Mouse (Mus musculus): ENCODE measurements around the gene Rbbp9. TPM values are rescaled to one million over a fixed set of nuclear protein-coding genes. Genes with fewer than 3 reads are reported as not detected.

Gene Rbbp9
- 126 TPM for polyA plus RNA-seq (2014; fragmentation: Illumina TruSeq; extraction: RNeasy Lipid Tissue Mini Kit (QIAGEN cat#74804); ENCODE audit: low read depth, low replicate concordance)

DNA sequence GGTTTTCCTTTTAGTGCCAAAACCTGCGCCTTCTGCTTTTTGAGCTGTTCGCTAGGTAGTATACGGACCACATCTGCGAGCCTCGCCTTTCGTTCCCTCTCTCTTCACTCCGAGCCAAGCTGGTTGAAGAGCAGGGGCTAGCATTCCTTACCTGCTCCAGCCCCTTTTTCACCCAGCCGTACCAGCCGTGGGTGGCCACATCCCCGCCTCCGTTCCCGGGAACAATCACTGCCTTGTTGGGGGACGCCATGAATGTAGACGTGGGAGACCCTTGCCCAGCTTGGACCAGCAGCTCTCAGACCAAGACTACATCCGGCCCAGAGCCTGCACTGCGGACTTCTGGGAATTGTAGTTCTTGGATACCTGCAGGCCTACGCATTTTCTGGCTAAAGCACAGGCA lies at the start of gene Rbbp9:
Gene Rbbp9 (minus strand): TSS at position 341 of the 400 bp plus-strand sequence.

DNA sequence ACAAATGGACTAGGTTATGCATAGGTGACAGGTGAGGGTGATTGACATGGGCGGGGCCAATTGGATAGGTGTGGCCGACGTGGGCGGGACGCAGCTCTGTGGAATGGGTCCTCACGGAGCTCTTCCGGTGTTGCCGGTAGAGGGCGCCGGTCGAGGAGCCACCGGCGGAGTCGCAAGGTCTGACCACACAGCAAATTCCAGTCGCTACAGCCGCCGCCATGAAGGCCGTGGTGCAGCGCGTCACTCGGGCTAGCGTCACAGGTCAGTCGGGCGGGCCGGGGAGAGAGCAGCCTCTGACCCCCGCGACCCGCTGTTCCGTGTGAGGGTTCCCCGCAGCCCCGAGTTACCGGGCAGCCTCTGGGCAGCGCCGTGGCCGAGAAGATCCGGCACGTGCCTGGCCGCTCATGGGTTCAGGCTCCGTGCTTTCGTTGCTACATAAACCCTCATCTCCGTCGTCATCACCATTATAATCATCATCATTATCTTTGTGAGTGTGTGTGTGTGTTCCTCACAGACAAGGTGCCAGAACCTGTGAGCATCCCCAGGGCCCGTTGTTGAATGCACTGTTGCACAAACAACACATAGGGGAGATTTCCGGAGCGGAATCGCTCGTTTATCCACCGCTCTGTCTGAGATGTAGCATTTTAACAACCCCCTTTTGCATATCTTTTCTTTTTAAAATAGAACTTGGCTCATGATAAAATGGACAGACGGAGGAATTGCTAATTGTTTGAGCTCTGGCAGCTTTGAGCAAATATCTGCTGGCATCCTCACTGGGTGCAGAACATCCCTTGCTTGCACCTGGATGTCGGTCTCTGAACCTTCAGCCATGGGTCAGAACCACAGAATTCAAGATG lies 49.4 kb upstream of the Rbbp9 start, which contains the start of gene Dtd1:
Gene Dtd1 (plus strand): TSS at position 67 of the 857 bp plus-strand sequence.

DNA sequence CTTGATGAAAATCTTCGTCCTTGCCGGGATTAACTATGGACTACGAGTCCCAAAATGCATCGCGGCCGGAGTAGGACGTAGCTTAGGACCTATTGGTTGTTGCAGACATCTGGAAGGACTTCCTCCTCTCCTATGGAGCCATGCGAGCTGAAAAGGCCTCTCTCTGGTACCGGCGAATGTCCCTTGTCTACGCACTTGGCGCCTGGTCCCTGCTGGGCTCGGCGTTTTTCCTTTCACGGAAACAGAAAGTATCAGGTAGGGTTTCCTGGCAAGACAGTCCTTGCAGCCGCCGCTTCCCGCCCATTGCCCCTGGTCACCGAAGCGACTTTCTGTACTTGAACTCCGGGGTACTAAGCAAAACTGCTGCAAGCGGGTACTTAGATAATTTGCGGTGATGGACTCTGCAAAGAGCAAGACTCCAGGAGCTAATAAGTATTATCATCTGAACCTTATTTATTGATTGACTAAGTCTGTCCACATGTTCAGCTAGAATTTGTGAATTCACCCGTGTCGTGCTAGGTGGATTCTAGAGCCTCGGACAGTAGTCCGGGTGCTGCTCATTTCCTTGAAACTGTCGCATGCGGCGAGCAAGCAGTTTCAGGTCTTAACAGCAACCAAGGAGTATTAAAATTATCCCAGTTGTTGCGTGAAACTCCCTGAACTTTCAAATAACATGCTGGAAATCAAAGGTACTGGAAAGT lies 43.4 kb upstream of the Rbbp9 start, which contains the start of gene Smim26:
Gene Smim26 (plus strand): TSS at position 104 of the 701 bp plus-strand sequence.

DNA sequence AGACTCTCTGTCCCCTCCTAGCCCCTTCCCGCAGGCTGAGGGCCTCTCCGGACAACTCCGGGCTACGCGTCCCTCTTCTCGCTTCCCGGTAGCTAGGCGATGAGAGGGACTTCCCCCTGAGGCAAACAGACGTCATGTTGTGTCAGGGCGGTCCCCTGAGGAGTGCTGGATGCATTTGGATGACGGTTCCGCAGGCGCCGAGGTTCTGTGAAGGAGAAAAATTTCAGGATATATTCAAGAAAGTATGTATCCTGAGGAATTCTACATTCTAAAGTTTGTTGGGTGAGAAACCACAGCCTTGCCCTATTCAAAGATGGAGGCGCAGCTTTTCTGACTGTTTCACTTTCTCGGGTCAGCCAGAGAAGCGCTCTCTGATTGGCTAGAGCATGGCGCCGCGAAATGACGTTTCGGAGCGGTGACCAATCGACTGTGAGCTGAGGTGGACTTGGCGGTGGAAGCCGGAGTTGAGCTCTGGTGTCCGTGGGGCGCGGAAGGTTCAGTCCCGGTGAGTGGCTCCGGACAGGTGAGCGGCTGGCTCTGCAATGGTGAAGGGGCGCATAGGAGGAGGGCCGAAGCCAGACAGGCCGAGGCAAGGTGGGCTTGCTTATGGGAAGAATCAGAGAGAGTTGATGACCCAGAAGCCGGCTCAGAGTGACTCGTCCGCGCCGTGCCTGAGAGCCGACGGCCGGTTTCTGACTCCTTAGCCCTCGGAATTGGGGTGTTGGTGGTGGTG lies 5.3 kb upstream of the Rbbp9 start, which contains the start of gene Sec23b:
Gene Sec23b (plus strand): TSS at position 410 of the 733 bp plus-strand sequence.

GRCm38 (mm10) chr2:144526981-144527820 lies 23.5 kb downstream of the Rbbp9 start, which contains the start of the genes Dzank1 and Polr3f:
TSS of gene Dzank1 (minus strand) at chr2:144527414.
TSS of gene Polr3f (plus strand) at chr2:144527718.

Other genes starting within 250 kb of the Rbbp9 start
- not detected for gene Ovol2, start 218.7 kb downstream of the Rbbp9 start, polyA plus RNA-seq (2014; fragmentation: Illumina TruSeq; extraction: RNeasy Lipid Tissue Mini Kit (QIAGEN cat#74804); ENCODE audit: low read depth, low replicate concordance)
- gene Kat14, start 181.9 kb downstream of the Rbbp9 start, polyA plus RNA-seq (2014; fragmentation: Illumina TruSeq; extraction: RNeasy Lipid Tissue Mini Kit (QIAGEN cat#74804); ENCODE audit: low read depth, low replicate concordance) = 10.1 TPM
- 8.5 TPM for gene Pet117, start 181.9 kb downstream of the Rbbp9 start, polyA plus RNA-seq (2014; fragmentation: Illumina TruSeq; extraction: RNeasy Lipid Tissue Mini Kit (QIAGEN cat#74804); ENCODE audit: low read depth, low replicate concordance)
- gene Dzank1, start 23.5 kb downstream of the Rbbp9 start, polyA plus RNA-seq (2014; fragmentation: Illumina TruSeq; extraction: RNeasy Lipid Tissue Mini Kit (QIAGEN cat#74804); ENCODE audit: low read depth, low replicate concordance) = 5.9 TPM
- 54.4 TPM for gene Polr3f, start 23.2 kb downstream of the Rbbp9 start, polyA plus RNA-seq (2014; fragmentation: Illumina TruSeq; extraction: RNeasy Lipid Tissue Mini Kit (QIAGEN cat#74804); ENCODE audit: low read depth, low replicate concordance)
- 134 TPM for gene Sec23b, start 5.4 kb upstream of the Rbbp9 start, polyA plus RNA-seq (2014; fragmentation: Illumina TruSeq; extraction: RNeasy Lipid Tissue Mini Kit (QIAGEN cat#74804); ENCODE audit: low read depth, low replicate concordance)
- gene Smim26, start 43.2 kb upstream of the Rbbp9 start, polyA plus RNA-seq (2014; fragmentation: Illumina TruSeq; extraction: RNeasy Lipid Tissue Mini Kit (QIAGEN cat#74804); ENCODE audit: low read depth, low replicate concordance) = 41.1 TPM
- gene Dtd1, start 49.0 kb upstream of the Rbbp9 start, polyA plus RNA-seq (2014; fragmentation: Illumina TruSeq; extraction: RNeasy Lipid Tissue Mini Kit (QIAGEN cat#74804); ENCODE audit: low read depth, low replicate concordance) = 18.3 TPM